Mouse (Mus musculus) embryo, embryonic 9.5 days (tissue): ENCODE data around the gene Phox2a.

Experiments used
- DNase-seq: peaks from one replicate; pipeline ENCODE4 v3.0.0-alpha.2; 2017; ENCODE audit errors: extremely low spot score

The Phox2a gene

DNA sequence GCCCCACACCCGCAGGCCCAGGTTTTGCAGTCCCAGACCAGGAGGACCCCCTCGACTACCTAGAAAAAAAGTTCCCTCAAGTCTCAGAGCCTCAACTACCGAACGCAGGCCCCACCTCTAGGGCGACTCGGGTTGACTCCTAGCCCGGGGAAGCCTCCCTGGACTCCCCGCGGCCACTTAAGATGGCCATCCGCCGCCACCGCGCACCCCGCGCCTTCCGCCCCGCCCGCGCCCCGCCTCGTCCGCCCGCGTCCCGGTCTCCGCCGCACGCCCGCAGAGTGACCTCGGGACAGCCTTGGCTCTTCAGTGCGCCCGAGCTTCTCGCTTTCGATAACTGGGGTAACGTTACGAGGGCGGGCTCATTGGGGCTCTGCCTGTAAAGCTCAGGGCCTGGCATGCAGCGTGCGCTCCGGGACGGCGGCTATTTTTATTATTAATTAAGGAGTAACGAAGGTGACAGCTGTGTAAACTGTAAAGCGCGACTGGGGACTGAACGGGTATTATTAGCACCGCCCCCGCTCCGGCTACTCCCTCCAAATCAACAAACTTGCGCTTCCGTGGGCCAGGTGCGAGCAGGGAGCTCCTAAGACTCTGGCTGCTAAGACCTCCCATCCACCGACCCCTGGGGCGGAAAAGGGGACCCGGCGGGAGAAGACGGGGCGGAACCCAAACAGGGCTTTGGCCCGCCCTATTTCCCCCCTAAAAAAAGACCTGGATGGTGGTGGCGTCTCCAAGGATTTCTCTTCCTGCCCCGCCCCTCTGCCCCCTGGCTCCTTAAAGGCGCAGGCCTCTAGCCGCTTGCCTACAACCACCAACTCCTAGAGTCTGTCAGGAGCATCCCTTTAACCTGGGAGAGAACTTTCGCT, 19.7 kb downstream of the Phox2a start, which contains the start of gene Inppl1:
Gene Inppl1, minus strand, starts transcription at position 624 of the 866 bp plus-strand sequence.
- peak; percentile 93 for DNase-seq

- DNase-seq, result no peak
Observed at GRCm38 (mm10) chr7:101844186-101844585, 26.1 kb downstream of the Phox2a start.

GRCm38 (mm10) chr7:101847934-101848333, 29.8 kb downstream of the Phox2a start:
- no peak for DNase-seq

- no peak for DNase-seq
Observed at GRCm38 (mm10) chr7:101851689-101852088, 33.6 kb downstream of the Phox2a start.

GRCm38 (mm10) chr7:101852846-101853245, 34.7 kb downstream of the Phox2a start:
- no peak for DNase-seq

DNA sequence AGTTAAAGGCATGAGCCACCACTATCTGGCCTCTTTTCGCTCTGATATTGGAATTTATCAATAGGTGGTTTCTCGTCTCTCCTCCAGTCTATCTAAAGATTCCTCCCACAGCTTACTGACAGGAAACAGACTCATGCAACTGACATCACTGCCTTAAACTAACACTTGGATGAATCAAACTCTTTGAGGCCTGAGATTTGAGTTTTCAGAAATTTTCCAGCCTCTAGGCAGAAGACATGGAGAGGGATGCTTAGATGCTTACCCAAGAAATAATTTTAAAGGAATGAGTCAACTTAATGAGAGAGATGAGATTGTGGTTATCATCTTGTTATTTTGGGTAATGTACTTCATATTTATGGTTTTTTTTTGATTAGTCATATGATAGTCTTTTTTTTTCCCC, 35.7 kb downstream of the Phox2a start:
- DNase-seq, result no peak

DNA sequence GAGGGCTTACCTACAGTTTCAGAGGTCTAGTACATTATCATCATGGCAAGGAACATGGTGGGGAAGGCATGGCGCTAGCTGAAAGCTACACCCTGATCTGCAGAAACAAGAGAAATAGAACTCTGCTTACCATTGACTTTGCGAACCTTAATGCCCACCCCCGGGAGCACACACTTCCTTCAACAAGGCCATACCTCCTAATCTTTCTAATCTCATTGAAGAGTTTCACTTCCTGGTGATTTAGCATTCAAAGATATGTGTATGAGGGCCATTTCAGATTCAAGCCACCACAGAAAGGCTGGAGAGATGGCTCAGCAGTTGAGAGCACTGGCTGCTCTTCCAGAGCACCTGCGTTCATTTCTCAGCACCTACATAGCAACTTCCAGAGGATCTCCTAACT, 39.0 kb downstream of the Phox2a start, which contains the start of gene Folr2:
Gene Folr2, minus strand, starts transcription at position 101 of the 400 bp plus-strand sequence.
- no peak for DNase-seq

- DNase-seq, result no peak
Observed at GRCm38 (mm10) chr7:101858362-101858761, 40.2 kb downstream of the Phox2a start.

- DNase-seq, result no peak
Observed at GRCm38 (mm10) chr7:101860978-101861377, 42.9 kb downstream of the Phox2a start.

DNA sequence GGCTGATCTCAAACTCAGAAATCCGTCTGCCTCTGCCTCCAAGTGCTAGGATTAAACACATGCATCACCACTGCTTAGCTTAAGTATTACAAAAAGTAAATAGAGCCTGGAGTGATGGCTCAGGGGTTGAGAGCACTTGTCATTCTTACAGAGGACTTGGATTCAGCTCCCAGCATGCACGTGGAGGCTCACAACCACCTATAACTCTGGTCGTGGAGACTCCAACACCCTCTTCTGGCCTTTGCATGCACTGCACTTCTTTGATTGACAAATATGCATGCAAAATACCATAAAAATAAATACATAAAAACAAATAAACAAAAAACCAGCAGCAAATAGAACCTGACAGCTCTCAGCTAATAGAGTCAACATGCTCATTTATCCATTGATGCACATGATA, 44.2 kb downstream of the Phox2a start:
- DNase-seq, result no peak

DNA sequence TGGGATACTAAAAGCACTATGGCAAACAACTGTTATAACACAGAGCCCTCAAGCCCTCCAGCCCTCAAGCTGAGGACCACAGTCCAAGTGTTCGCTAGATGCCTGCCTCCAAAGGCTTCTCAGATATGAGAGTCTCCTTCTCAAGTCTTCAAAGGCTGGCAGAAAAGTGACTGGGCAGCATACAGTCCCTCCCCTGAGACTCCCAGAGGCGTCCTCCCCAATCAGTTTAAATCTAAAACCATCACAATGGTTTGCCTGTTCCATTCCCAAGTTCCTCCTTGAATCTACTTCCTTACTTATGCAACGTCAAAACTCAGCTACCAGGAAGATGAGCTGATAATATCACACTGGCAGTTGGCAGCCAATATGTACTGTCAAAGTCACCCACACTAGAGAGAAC, 45.3 kb downstream of the Phox2a start, which contains the start of gene Anapc15:
Gene Anapc15, plus strand, starts transcription at position 301 of the 400 bp plus-strand sequence.
- DNase-seq, result no peak

- no peak for DNase-seq
Observed at GRCm38 (mm10) chr7:101866491-101867265, 48.6 kb downstream of the Phox2a start.

- DNase-seq, result no peak
Observed at GRCm38 (mm10) chr7:101867482-101867881, 49.4 kb downstream of the Phox2a start.

- DNase-seq, result no peak
Observed at GRCm38 (mm10) chr7:101868241-101869162, 50.4 kb downstream of the Phox2a start.

- DNase-seq, result no peak
Observed at GRCm38 (mm10) chr7:101869163-101869500, 51.0 kb downstream of the Phox2a start.

GRCm38 (mm10) chr7:101870629-101871028, 52.5 kb downstream of the Phox2a start, which contains the start of gene Folr1:
Gene Folr1 (minus strand): TSS chr7:101870788.
- DNase-seq, result no peak

GRCm38 (mm10) chr7:101871296-101871695, 53.2 kb downstream of the Phox2a start:
- no peak for DNase-seq
